Mouse (Mus musculus): Measurements from ENCODE around the gene Vpreb2.
A peak's percentile ranks its signal among the peaks of the same experiment; 100 is the strongest.
"Not testable (repeated sequence)": the region's sequence is repeated elsewhere in the genome, so short reads cannot be mapped to it uniquely, and the experiment has no call there.

Vpreb2 gene

GRCm38 (mm10) chr16:17980128-17980527 lies at the start of gene Vpreb2:
Gene Vpreb2, plus strand, starts transcription at chr16:17980428.
- DNase-seq = no peak

- no peak for DNase-seq
Observed at GRCm38 (mm10) chr16:17931906-17932460, 48.2 kb upstream of the Vpreb2 start.

GRCm38 (mm10) chr16:17933594-17934444 lies 46.4 kb upstream of the Vpreb2 start:
- DNase-seq = no peak

GRCm38 (mm10) chr16:17934445-17934910 lies 45.8 kb upstream of the Vpreb2 start:
- no peak for DNase-seq

GRCm38 (mm10) chr16:17936776-17937175 lies 43.5 kb upstream of the Vpreb2 start:
- DNase-seq = no peak

GRCm38 (mm10) chr16:17938187-17938586 lies 42.0 kb upstream of the Vpreb2 start:
- no peak for DNase-seq

GRCm38 (mm10) chr16:17938821-17939220 lies 41.4 kb upstream of the Vpreb2 start:
- peak; percentile 56 to 74 for DNase-seq

- DNase-seq = no peak
Observed at GRCm38 (mm10) chr16:17939255-17939751, 40.9 kb upstream of the Vpreb2 start.

- DNase-seq = no peak
Observed at GRCm38 (mm10) chr16:17943466-17943865, 36.8 kb upstream of the Vpreb2 start.

GRCm38 (mm10) chr16:17945081-17945831 lies 35.0 kb upstream of the Vpreb2 start:
- no peak for DNase-seq

- no peak for DNase-seq
Observed at GRCm38 (mm10) chr16:17949421-17949877, 30.8 kb upstream of the Vpreb2 start.

- no peak for DNase-seq
Observed at GRCm38 (mm10) chr16:17950068-17950467, 30.2 kb upstream of the Vpreb2 start.

GRCm38 (mm10) chr16:17951618-17952017 lies 28.6 kb upstream of the Vpreb2 start:
- DNase-seq = no peak

GRCm38 (mm10) chr16:17956052-17956638 lies 24.1 kb upstream of the Vpreb2 start:
- not testable (repeated sequence) for DNase-seq

- no peak for DNase-seq
Observed at GRCm38 (mm10) chr16:17962091-17962490, 18.1 kb upstream of the Vpreb2 start.

GRCm38 (mm10) chr16:17971853-17972252 lies 8.4 kb upstream of the Vpreb2 start:
- DNase-seq = no peak

GRCm38 (mm10) chr16:17977840-17978239 lies 2.4 kb upstream of the Vpreb2 start:
- DNase-seq = not testable (repeated sequence)

GRCm38 (mm10) chr16:17983201-17983600 lies 3.0 kb downstream of the Vpreb2 start:
- no peak for DNase-seq

GRCm38 (mm10) chr16:17984231-17984630 lies 4.0 kb downstream of the Vpreb2 start:
- DNase-seq = no peak

- no peak for DNase-seq
Observed at GRCm38 (mm10) chr16:17985078-17985477, 4.8 kb downstream of the Vpreb2 start.

- DNase-seq = peak in 1 of 2 experiments; percentile 29
Observed at GRCm38 (mm10) chr16:17986456-17987132, 6.4 kb downstream of the Vpreb2 start.

- DNase-seq = no peak
Observed at GRCm38 (mm10) chr16:17987703-17988102, 7.5 kb downstream of the Vpreb2 start.

Measured in spleen, adult 18-20 months (tissue).